Mouse (Mus musculus) liver, embryonic 14.5 days (tissue): Measurements from ENCODE around the gene Rnf182.

Experiments
- CTCF ChIP-seq: IDR thresholded peaks from 2 replicates; pipeline ENCODE4 v1.5.1; 2016; ENCODE audit warnings: antibody characterized with exemption, low read depth, control low read depth
- EP300 ChIP-seq: IDR thresholded peaks from 2 replicates; pipeline ENCODE4 v1.6.1; 2016; ENCODE audit warnings: antibody characterized with exemption, low read depth

DNA sequence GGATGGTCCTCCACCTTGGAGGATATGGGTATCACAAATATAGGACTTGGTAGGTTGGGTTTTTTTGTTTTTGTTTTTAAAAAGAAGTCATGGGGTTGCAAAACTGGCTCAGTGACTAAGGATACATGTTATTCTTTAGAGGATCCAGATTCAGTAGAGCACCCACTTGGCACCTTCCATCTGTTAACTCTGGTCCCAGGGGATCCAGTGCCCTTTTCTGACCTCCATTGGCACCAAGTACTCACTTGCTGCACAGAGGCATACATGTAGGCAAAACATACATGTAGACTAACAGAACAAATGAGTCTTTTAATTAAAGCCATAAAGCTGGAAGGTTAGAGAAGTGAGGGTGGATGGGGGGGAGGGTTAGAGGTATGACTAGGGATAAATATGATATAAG, 80.0 kb downstream of the Rnf182 start:
- TF ChIP-seq CTCF (no peak), EP300 (no peak)
